Mouse (Mus musculus): ENCODE measurements around the gene Zfp202.

DNA sequence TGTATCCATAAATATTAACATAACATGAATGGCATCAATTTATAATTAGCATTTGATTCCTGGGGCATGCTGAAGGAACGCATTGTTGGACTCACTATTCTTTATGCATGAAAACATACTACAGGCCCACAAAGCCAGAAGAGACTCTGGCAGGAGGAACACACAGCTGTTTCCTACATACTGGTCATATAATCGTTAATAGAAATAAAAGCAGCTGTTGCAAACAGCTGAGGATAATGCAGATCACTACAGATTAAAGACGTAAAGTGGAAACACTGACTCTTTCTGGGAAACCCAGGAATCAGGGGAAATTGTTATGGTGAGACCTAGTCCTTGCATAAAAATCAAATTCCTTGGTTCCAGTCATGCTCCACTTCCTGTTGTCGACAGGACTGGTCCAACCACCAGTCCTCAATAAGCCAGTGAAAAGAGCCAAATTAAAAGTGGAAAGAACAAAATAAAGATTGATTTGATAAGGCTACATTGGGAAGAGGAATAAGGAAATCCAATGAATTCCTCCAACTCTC, 36.9 kb upstream of the Zfp202 start:
- TF ChIP-seq POLR2A (IDR thresholded peaks at IDR 0.05; ENCODE audit: low read depth, low read length) (no peak), CTCF (IDR thresholded peaks at IDR 0.05; ENCODE audit: extremely low read depth, insufficient read length, insufficient replicate concordance, low read depth, low read length) (no peak)
